ENCODE assay signal across 8 mouse cellular contexts in genomic region chr19:44314327-44314759, GRCm38 (mm10). TPM values are rescaled to one million over a fixed set of nuclear protein-coding genes. Genes with fewer than 3 reads are reported as not detected.
DNase-seq lines count a peak whose midpoint lies in the region; ATAC-seq and TF ChIP-seq lines count a peak whose summit lies in the region.

No protein-coding gene starts in this region.

- WGBS in hindbrain, postnatal 0 days = 3% methylated on average over 18 of the region's 18 CpGs

- H3K27me3 ChIP-seq in hindbrain, postnatal 0 days (ENCODE audit: insufficient read depth, low read length) = no peaks in the 10 kb centered on the region

- no peaks in the 10 kb centered on the region for H3K9me3 ChIP-seq in hindbrain, postnatal 0 days (ENCODE audit: low read length)

- no peaks in the 10 kb centered on the region for H3K36me3 ChIP-seq in hindbrain, postnatal 0 days (ENCODE audit: insufficient read depth, low read length)

- H3K9ac ChIP-seq in hindbrain, postnatal 0 days (replicated peaks; ENCODE audit: low read length) = peak overlapping the region; percentile 35

- peaks cover 3% of the 10 kb centered on the region; the same call in 1 of the 2 replicates for H3K4me1 ChIP-seq in hindbrain, postnatal 0 days (ENCODE audit: insufficient read depth, low read length)

- DNase-seq in adrenal gland, adult 2 months = peak; percentile 95
- peak; percentile 88 for DNase-seq in embryo, embryonic 10.5 days (ENCODE audit: low spot score)
- DNase-seq in gastrocnemius, postnatal 10 days = peak; percentile 80
- DNase-seq in hindbrain, postnatal 0 days (ENCODE audit: low spot score) = peak; percentile 86
- DNase-seq in left cerebral cortex, postnatal 36 days (ENCODE audit: low spot score in 2 of 2) = peak; percentile 84 to 85
- peak; percentile 87 to 90 for DNase-seq in right cerebral cortex, postnatal 10 days (ENCODE audit: low spot score in 2 of 2)
- peak; percentile 67 for DNase-seq in urinary bladder, postnatal 25 days (ENCODE audit: low spot score)

- no peak for TF ChIP-seq CTCF in hindbrain, postnatal 0 days (IDR thresholded peaks at IDR 0.05; ENCODE audit: low read depth)

- H3K27ac ChIP-seq in hindbrain, postnatal 0 days = peak overlapping the region; percentile 41

- peak; percentile 95 for ATAC-seq in hindbrain, postnatal 0 days
- peak; percentile 97 for ATAC-seq in megakaryocyte-erythroid progenitor cell, adult 5-6 weeks (replicated peaks; ENCODE audit: low FRiP score, low TSS enrichment, poor library complexity, severe bottlenecking)

- intact Hi-C loops in left cerebral cortex, postnatal 36 days (cut with DNase I) = no loop called here

- peak overlapping the region; percentile 81 for H3K4me2 ChIP-seq in hindbrain, postnatal 0 days (ENCODE audit: low read depth, low read length)

- peak overlapping the region; percentile 45 for H3K4me3 ChIP-seq in hindbrain, postnatal 0 days (ENCODE audit: low read length)

RNA-seq across cellular contexts. Expression of gene Scd4, which starts 18.5 kb away (rescaled TPM):
- 1 to 10 TPM; 5.4 to 9.3 TPM for total RNA-seq in adrenal gland, adult 2 months (2021)
- polyA plus RNA-seq in adrenal gland, adult 2 months (2012; rRNA removed) = 0.19 and 0.29 TPM in 2 replicates
- under 1 TPM; 0.33 to 0.61 TPM for total RNA-seq in gastrocnemius, postnatal 10 days (2021)
- total RNA-seq in hindbrain, postnatal 0 days (2014; rRNA removed) = 0.84 and 1.5 TPM in 2 replicates
- 0.09 and 0.16 TPM in 2 replicates for polyA plus RNA-seq in hindbrain, postnatal 0 days (2015; fragmentation: Nextera tagmentation; extraction: Ambion mirVana)
- 1 to 10 TPM; 2.2 to 3.1 TPM for total RNA-seq in left cerebral cortex, postnatal 36 days (2021)
- total RNA-seq in megakaryocyte-erythroid progenitor cell, adult 5-6 weeks (2014; fragmentation: Nextera tagmentation) = 0.69 and 2.1 TPM in 2 replicates
- total RNA-seq in megakaryocyte-erythroid progenitor cell, adult 5-6 weeks (2017) = 0.38 TPM in 1 of 2 replicates, not detected in the other

RNA-seq across cellular contexts. Expression of gene Scd2, which starts 20.9 kb away (rescaled TPM):
- total RNA-seq in adrenal gland, adult 2 months (2021) = 1,000 to 10,000 TPM in 1 of 2 experiments, 100 to 1,000 TPM in 1; 845 to 1,065 TPM
- polyA plus RNA-seq in adrenal gland, adult 2 months (2012; rRNA removed) = 432 and 748 TPM in 2 replicates
- 10 to 100 TPM; 55.2 to 56.7 TPM for total RNA-seq in gastrocnemius, postnatal 10 days (2021)
- total RNA-seq in hindbrain, postnatal 0 days (2014; rRNA removed) = 1,071 and 1,235 TPM in 2 replicates
- 274 and 291 TPM in 2 replicates for polyA plus RNA-seq in hindbrain, postnatal 0 days (2015; fragmentation: Nextera tagmentation; extraction: Ambion mirVana)
- 100 to 1,000 TPM; 590 to 647 TPM for total RNA-seq in left cerebral cortex, postnatal 36 days (2021)
- total RNA-seq in megakaryocyte-erythroid progenitor cell, adult 5-6 weeks (2014; fragmentation: Nextera tagmentation) = 56.2 and 62.2 TPM in 2 replicates
- total RNA-seq in megakaryocyte-erythroid progenitor cell, adult 5-6 weeks (2017) = 71.9 and 90.7 TPM in 2 replicates

Comparison
In these comparisons a context has a peak if more than half of its experiments do, and no peak if none do; other contexts are left out.
1. Peak in every context shown above with its lines: DNase-seq, ATAC-seq, H3K4me3 ChIP-seq and H3K27ac ChIP-seq.
2. RNA of gene Scd2, which starts 20.9 kb away (total RNA-seq): 1,071 to 1,235 TPM in hindbrain, postnatal 0 days, 845 to 1,065 TPM in adrenal gland, adult 2 months and 590 to 647 TPM in left cerebral cortex, postnatal 36 days; 56.2 to 90.7 TPM in megakaryocyte-erythroid progenitor cell, adult 5-6 weeks and 55.2 to 56.7 TPM in gastrocnemius, postnatal 10 days; every median in the first group is over 4 times any median in the second.